In the genomic region with DNA sequence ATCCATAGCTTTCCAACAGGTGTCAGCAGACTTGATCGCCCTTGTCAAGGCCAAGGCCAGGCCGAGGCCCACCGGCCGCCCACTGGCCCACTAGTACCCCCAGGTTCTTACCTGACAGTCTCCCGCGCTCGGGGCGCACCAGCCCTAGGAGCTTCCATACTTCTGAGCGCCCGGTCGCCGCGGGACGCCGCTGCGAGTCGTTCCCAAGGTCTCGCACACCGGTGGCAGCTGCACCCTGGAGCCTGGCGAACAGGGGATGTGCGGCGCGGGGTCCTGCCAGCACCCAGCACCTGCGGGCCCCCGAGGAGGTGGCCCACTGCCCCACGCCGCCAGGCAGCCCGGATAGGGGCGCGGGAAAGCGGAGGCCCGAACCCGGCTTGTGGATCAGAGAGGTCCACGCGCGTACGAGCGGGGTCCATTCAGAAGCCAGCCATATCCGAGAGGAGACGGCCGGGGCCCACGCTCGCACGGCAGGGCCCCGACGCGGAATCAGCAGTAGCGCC, we compare ENCODE assay signal across 8 mouse cellular contexts. TPM values are rescaled to one million over a fixed set of nuclear protein-coding genes. Genes with fewer than 3 reads are reported as not detected.
DNase-seq lines count a peak whose midpoint lies in the region; ATAC-seq and TF ChIP-seq lines count a peak whose summit lies in the region.

No protein-coding gene starts in this region.

- DNase-seq in adrenal gland, postnatal 36 days: peak; percentile 39
- DNase-seq in adrenal gland, adult 2 months: no peak
- DNase-seq in ovary, adult 18-20 months (ENCODE audit: low spot score): peak; percentile 8
- no peak for DNase-seq in ovary, postnatal 36 days (ENCODE audit: low spot score)
- no peak for DNase-seq in forebrain, embryonic 14.5 days (ENCODE audit: low spot score)
- peak; percentile 26 to 29 for DNase-seq in left cerebral cortex, adult 2 months (ENCODE audit: extremely low spot score in 1 of 2, low spot score in 2 of 2)
- DNase-seq in midbrain, embryonic 14.5 days: peak; percentile 37
- peak; percentile 59 for DNase-seq in testis, postnatal 10 days (ENCODE audit: low spot score)

- peak overlapping the region; percentile 94 for H3K4me2 ChIP-seq in forebrain, embryonic 14.5 days (ENCODE audit: low read length)
- peak overlapping the region; percentile 88 for H3K4me2 ChIP-seq in midbrain, embryonic 14.5 days (ENCODE audit: low read length)

- intact Hi-C loops in left cerebral cortex, adult 2 months (cut with DNase I): no loop called here

- no peaks in the 10 kb centered on the region for H3K36me3 ChIP-seq in forebrain, embryonic 14.5 days (ENCODE audit: control insufficient read depth, insufficient read depth, low read length)
- no peaks in the 10 kb centered on the region for H3K36me3 ChIP-seq in midbrain, embryonic 14.5 days (ENCODE audit: control insufficient read depth, insufficient read depth, low read length)

- TF ChIP-seq CTCF in left cerebral cortex, adult 2 months (IDR thresholded peaks at IDR 0.05): no peak

- H3K9ac ChIP-seq in forebrain, embryonic 14.5 days (ENCODE audit: low read length): peak overlapping the region; percentile 83
- peak overlapping the region; percentile 76 for H3K9ac ChIP-seq in midbrain, embryonic 14.5 days (replicated peaks; ENCODE audit: low read length)

- under 1% methylated on average over 48 of the region's 48 CpGs for WGBS in forebrain, embryonic 14.5 days
- 1% methylated on average over 48 of the region's 48 CpGs for WGBS in midbrain, embryonic 14.5 days

- peaks cover 10% of the 10 kb centered on the region for H3K4me1 ChIP-seq in forebrain, embryonic 14.5 days (ENCODE audit: control insufficient read depth, insufficient read depth, low read length)
- peaks cover 13% of the 10 kb centered on the region for H3K4me1 ChIP-seq in midbrain, embryonic 14.5 days (ENCODE audit: control insufficient read depth, insufficient read depth, low read length)

- 0 out of 2 replicates have a peak overlapping the region, but pooled peaks have one; percentile 44 for H3K27ac ChIP-seq in forebrain, embryonic 14.5 days (ENCODE audit: low read depth, low read length)
- H3K27ac ChIP-seq in left cerebral cortex, adult 2 months: peak overlapping the region; percentile 34
- H3K27ac ChIP-seq in midbrain, embryonic 14.5 days (replicated peaks; ENCODE audit: low read depth, low read length): peak overlapping the region; percentile 77

- H3K27me3 ChIP-seq in forebrain, embryonic 14.5 days (replicated peaks; ENCODE audit: control insufficient read depth, insufficient read depth, low read length): no peaks in the 10 kb centered on the region
- no peaks in the 10 kb centered on the region for H3K27me3 ChIP-seq in midbrain, embryonic 14.5 days (ENCODE audit: control insufficient read depth, insufficient read depth, low read length)

- no peaks in the 10 kb centered on the region for H3K9me3 ChIP-seq in forebrain, embryonic 14.5 days (replicated peaks; ENCODE audit: control insufficient read depth, low read length)
- no peaks in the 10 kb centered on the region for H3K9me3 ChIP-seq in midbrain, embryonic 14.5 days (ENCODE audit: control insufficient read depth, low read length)

- ATAC-seq in forebrain, embryonic 14.5 days: peak; percentile 61
- peak; percentile 8; the same call in 1 of the 2 replicates for ATAC-seq in midbrain, embryonic 14.5 days (ENCODE audit: low FRiP score, low TSS enrichment)

- H3K4me3 ChIP-seq in forebrain, embryonic 14.5 days (ENCODE audit: low read depth, low read length): peak overlapping the region; percentile 60
- H3K4me3 ChIP-seq in left cerebral cortex, adult 2 months: peak overlapping the region; percentile 69
- H3K4me3 ChIP-seq in midbrain, embryonic 14.5 days (replicated peaks; ENCODE audit: low read depth, low read length): peak overlapping the region; percentile 79

RNA-seq across cellular contexts. Expression of gene Abcb10, which starts 0.6 kb away (rescaled TPM):
- total RNA-seq in adrenal gland, postnatal 36 days (2021): 10 to 100 TPM; 12.8 to 13.5 TPM
- total RNA-seq in adrenal gland, adult 2 months (2021): 10 to 100 TPM in 1 of 2 experiments, 1 to 10 TPM in 1; 9.3 to 15.7 TPM
- polyA plus RNA-seq in adrenal gland, adult 2 months (2012; rRNA removed): 14.7 and 16.7 TPM in 2 replicates
- polyA plus RNA-seq in forebrain, embryonic 14.5 days (2014; fragmentation: Nextera tagmentation; extraction: Ambion mirVana): 11.1 and 11.5 TPM in 2 replicates
- total RNA-seq in left cerebral cortex, adult 2 months (2021): 10 to 100 TPM; 16.3 to 16.5 TPM
- 15.6 and 18.4 TPM in 2 replicates for polyA plus RNA-seq in midbrain, embryonic 14.5 days (2014; fragmentation: Nextera tagmentation; extraction: Ambion mirVana)

RNA-seq across cellular contexts. Expression of gene Nup133, which starts 33.3 kb away (rescaled TPM):
- 10 to 100 TPM; 20.5 to 21.0 TPM for total RNA-seq in adrenal gland, postnatal 36 days (2021)
- 10 to 100 TPM; 15.5 to 21.0 TPM for total RNA-seq in adrenal gland, adult 2 months (2021)
- 6.2 and 9.5 TPM in 2 replicates for polyA plus RNA-seq in adrenal gland, adult 2 months (2012; rRNA removed)
- 34.3 and 35.3 TPM in 2 replicates for polyA plus RNA-seq in forebrain, embryonic 14.5 days (2014; fragmentation: Nextera tagmentation; extraction: Ambion mirVana)
- total RNA-seq in left cerebral cortex, adult 2 months (2021): 10 to 100 TPM; 22.6 to 25.6 TPM
- polyA plus RNA-seq in midbrain, embryonic 14.5 days (2014; fragmentation: Nextera tagmentation; extraction: Ambion mirVana): 17.9 and 33.7 TPM in 2 replicates

RNA-seq across cellular contexts. Expression of gene Taf5l, which starts 38.9 kb away (rescaled TPM):
- total RNA-seq in adrenal gland, postnatal 36 days (2021): 10 to 100 TPM; 21.3 to 26.5 TPM
- total RNA-seq in adrenal gland, adult 2 months (2021): 10 to 100 TPM; 21.3 to 24.1 TPM
- polyA plus RNA-seq in adrenal gland, adult 2 months (2012; rRNA removed): 18.7 and 22.7 TPM in 2 replicates
- 31.1 and 36.0 TPM in 2 replicates for polyA plus RNA-seq in forebrain, embryonic 14.5 days (2014; fragmentation: Nextera tagmentation; extraction: Ambion mirVana)
- total RNA-seq in left cerebral cortex, adult 2 months (2021): 10 to 100 TPM; 22.8 to 24.2 TPM
- 23.3 and 29.9 TPM in 2 replicates for polyA plus RNA-seq in midbrain, embryonic 14.5 days (2014; fragmentation: Nextera tagmentation; extraction: Ambion mirVana)

RNA-seq across cellular contexts. Expression of gene Urb2, which starts 39.0 kb away (rescaled TPM):
- 10 to 100 TPM; 12.7 to 16.0 TPM for total RNA-seq in adrenal gland, postnatal 36 days (2021)
- total RNA-seq in adrenal gland, adult 2 months (2021): 10 to 100 TPM; 10.6 to 12.7 TPM
- 2.2 and 3.4 TPM in 2 replicates for polyA plus RNA-seq in adrenal gland, adult 2 months (2012; rRNA removed)
- 3.9 and 4.2 TPM in 2 replicates for polyA plus RNA-seq in forebrain, embryonic 14.5 days (2014; fragmentation: Nextera tagmentation; extraction: Ambion mirVana)
- 10 to 100 TPM; 11.4 to 13.0 TPM for total RNA-seq in left cerebral cortex, adult 2 months (2021)
- 4.0 and 5.7 TPM in 2 replicates for polyA plus RNA-seq in midbrain, embryonic 14.5 days (2014; fragmentation: Nextera tagmentation; extraction: Ambion mirVana)

Comparison
In these comparisons a context has a peak if more than half of its experiments do, and no peak if none do; other contexts are left out.
1. DNase-seq: peak in adrenal gland, postnatal 36 days (2 of 2), ovary, adult 18-20 months (single experiment), left cerebral cortex, adult 2 months (2 of 2), midbrain, embryonic 14.5 days (single experiment) and testis, postnatal 10 days (single experiment); none in adrenal gland, adult 2 months (single experiment), ovary, postnatal 36 days (single experiment) and forebrain, embryonic 14.5 days (single experiment).
2. Peak in every context shown above with its lines, with median percentiles within 50 percentile points of each other: H3K27ac ChIP-seq and H3K4me3 ChIP-seq.